Mouse (Mus musculus) kidney, embryonic 14.5 days (tissue): Measurements from ENCODE around the gene Adamts10. TPM values are rescaled to one million over a fixed set of nuclear protein-coding genes. Genes with fewer than 3 reads are reported as not detected.

Experiments used
- ATAC-seq: fragments of 200-750 bp; cut with Nextera tagmentation; 2 replicates; pipeline ENCODE4 v1.8.0; 2017; ENCODE audit warnings: moderate number of reproducible peaks, mild to moderate bottlenecking, moderate TSS enrichment, moderate library complexity; ENCODE audit not compliant: low FRiP score, low TSS enrichment
- H3K27ac ChIP-seq: fragments of 300-500 bp; sonication (generic); 2 replicates; pipeline ENCODE4 v1.5.1; 2014; ENCODE audit warnings: low read depth, mild to moderate bottlenecking, low read length, moderate library complexity, mixed read lengths
- H3K27me3 ChIP-seq: fragments of 300-500 bp; sonication (generic); 2 replicates; pipeline ENCODE4 v1.6.1; 2014; ENCODE audit warnings: mild to moderate bottlenecking, low read length; ENCODE audit not compliant: control insufficient read depth, insufficient read depth
- H3K36me3 ChIP-seq: fragments of 300-500 bp; sonication (generic); 2 replicates; pipeline ENCODE4 v1.6.1; 2014; ENCODE audit warnings: low read length, mixed read lengths; ENCODE audit not compliant: control insufficient read depth, insufficient read depth
- H3K4me1 ChIP-seq: fragments of 300-500 bp; sonication (generic); 2 replicates; pipeline ENCODE4 v1.6.1; 2014; ENCODE audit warnings: low read length, mixed read lengths; ENCODE audit not compliant: control insufficient read depth, insufficient read depth
- H3K4me2 ChIP-seq: fragments of 300-500 bp; sonication (generic); replicated peaks from 2 replicates; pipeline ENCODE4 v1.6.1; 2014; ENCODE audit warnings: low read depth, mild to moderate bottlenecking, low read length
- H3K4me3 ChIP-seq: fragments of 300-500 bp; sonication (generic); 2 replicates; pipeline ENCODE4 v1.5.1; 2014; ENCODE audit warnings: mild to moderate bottlenecking, low read length
- H3K9ac ChIP-seq: fragments of 300-500 bp; sonication (generic); 2 replicates; pipeline ENCODE4 v1.6.1; 2014; ENCODE audit warnings: low read depth, mild to moderate bottlenecking, low read length, moderate library complexity
- H3K9me3 ChIP-seq: fragments of 300-500 bp; sonication (generic); 2 replicates; pipeline ENCODE4 v1.6.1; 2016; ENCODE audit warnings: low read length; ENCODE audit not compliant: control insufficient read depth
- WGBS: fragments of 180-500 bp; shearing (Covaris S2); extraction: QIAGEN DNeasy Blood & Tissue Kit; methylation state at CpG from one replicate; pipeline ENCODE4 v1.1.7; 2014; 5-methylcytosine and 5-hydroxymethylcytosine counted together
- polyA plus RNA-seq: library from polyadenylated mRNA; unstranded; fragments of >200 nt; fragmentation: Nextera tagmentation; extraction: Ambion mirVana; gene quantifications from 2 replicates; pipeline ENCODE4 v1.2.1, GENCODE M21; 2014

Adamts10 gene
- polyA plus RNA-seq, 1 experiment from 2014 or later, result 49.3 TPM

- H3K36me3 ChIP-seq, result no peaks in the 10 kb centered on the region
- no peaks in the 10 kb centered on the region for H3K9me3 ChIP-seq
- H3K4me1 ChIP-seq, result no peaks in the 10 kb centered on the region
- H3K27ac ChIP-seq, result no peak overlapping the region
- no peak overlapping the region for H3K4me3 ChIP-seq
- no peak for ATAC-seq
- 48% methylated on average over 1 of the region's 1 CpGs for WGBS
- no peak overlapping the region for H3K4me2 ChIP-seq
- H3K9ac ChIP-seq, result no peak overlapping the region
- no peaks in the 10 kb centered on the region; the same call in 1 of the 2 replicates for H3K27me3 ChIP-seq
Observed at GRCm38 (mm10) chr17:33564599-33564998, 40.6 kb downstream of the Adamts10 start.

GRCm38 (mm10) chr17:33566182-33566581 is 42.2 kb downstream of the Adamts10 start:
- no peak overlapping the region for H3K9ac ChIP-seq
- no peaks in the 10 kb centered on the region; the same call in 1 of the 2 replicates for H3K27me3 ChIP-seq
- H3K4me3 ChIP-seq, result no peak overlapping the region
- no peaks in the 10 kb centered on the region for H3K36me3 ChIP-seq
- no peaks in the 10 kb centered on the region for H3K4me1 ChIP-seq
- ATAC-seq, result no peak
- no peak overlapping the region for H3K27ac ChIP-seq
- H3K9me3 ChIP-seq, result no peaks in the 10 kb centered on the region
- H3K4me2 ChIP-seq, result no peak overlapping the region
- 87% methylated on average over 2 of the region's 2 CpGs for WGBS

DNA sequence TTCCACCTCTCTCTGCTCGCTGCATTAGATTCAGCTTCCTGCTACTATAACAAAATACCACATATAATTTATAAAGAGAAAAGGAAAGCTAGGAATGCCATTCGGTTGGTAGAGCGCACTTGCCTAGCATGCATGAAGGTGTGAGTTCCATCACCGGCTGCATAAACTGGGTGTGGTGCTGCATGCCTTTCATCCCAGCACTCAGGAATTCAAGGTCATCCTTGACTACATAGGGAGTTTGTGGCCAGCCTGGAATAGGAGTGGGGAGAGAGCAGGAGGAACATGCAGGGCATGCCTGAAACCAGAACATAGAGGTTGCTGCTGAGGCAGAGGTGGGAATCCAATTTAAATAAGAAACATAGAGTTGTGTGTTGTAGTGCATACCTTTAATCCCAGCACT is 60.1 kb downstream of the Adamts10 start:
- Histone ChIP-seq H3K36me3 (no peaks in the 10 kb centered on the region), H3K9me3 (no peaks in the 10 kb centered on the region), H3K4me1 (no peaks in the 10 kb centered on the region), H3K9ac (no peak overlapping the region), H3K4me3 (no peak overlapping the region), H3K4me2 (no peak overlapping the region), H3K27ac (no peak overlapping the region), H3K27me3 (no peaks in the 10 kb centered on the region)
- no peak for ATAC-seq
- WGBS, result 88% methylated on average over 4 of the region's 4 CpGs

DNA sequence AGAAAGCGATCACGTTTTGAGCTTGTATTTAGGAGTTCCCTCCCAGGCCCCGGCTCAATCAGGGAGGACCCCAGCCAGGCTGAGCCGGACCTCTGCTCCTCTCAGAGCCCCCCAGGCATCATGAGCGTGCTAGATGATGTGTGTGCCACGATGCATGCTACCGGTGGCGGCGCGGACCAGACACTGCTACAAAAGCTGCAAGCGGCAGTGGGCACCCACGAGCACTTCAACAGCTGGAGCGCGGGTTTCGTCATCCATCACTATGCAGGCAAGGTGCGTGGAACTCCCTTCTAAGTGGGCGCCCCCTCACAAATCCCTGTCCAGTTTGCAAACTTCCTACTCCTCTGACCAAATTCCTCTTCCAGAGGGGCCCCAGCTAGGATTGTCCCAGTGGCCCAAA is 62.0 kb downstream of the Adamts10 start:
- 63% methylated on average over 17 of the region's 17 CpGs for WGBS
- Histone ChIP-seq H3K36me3 (no peaks in the 10 kb centered on the region), H3K9ac (no peak overlapping the region), H3K4me1 (no peaks in the 10 kb centered on the region), H3K9me3 (no peaks in the 10 kb centered on the region), H3K27ac (no peak overlapping the region), H3K4me2 (no peak overlapping the region), H3K27me3 (no peaks in the 10 kb centered on the region), H3K4me3 (no peak overlapping the region)
- ATAC-seq, result no peak

DNA sequence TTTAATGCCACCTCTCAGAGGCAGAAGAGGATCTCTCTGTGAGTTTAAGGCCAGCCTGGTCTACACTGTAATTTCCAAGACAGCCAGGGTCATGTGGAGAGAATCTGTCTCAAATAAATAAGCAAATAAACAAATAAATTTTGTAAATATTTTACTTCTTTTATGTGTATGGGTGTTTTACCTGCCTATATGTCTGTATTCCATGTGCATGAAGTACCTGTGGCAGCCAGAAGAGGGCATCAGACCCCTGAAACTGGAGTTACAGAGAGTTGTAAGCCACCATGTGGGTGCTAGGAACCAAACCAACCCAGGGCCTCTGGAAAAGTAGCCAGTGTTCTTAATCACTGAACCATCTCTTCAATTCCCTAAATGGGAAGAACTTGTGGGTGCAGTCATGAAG is 73.3 kb downstream of the Adamts10 start:
- no peaks in the 10 kb centered on the region for H3K27me3 ChIP-seq
- H3K4me2 ChIP-seq, result no peak overlapping the region
- no peaks in the 10 kb centered on the region for H3K9me3 ChIP-seq
- H3K4me3 ChIP-seq, result no peak overlapping the region
- H3K27ac ChIP-seq, result no peak overlapping the region
- no peak overlapping the region for H3K9ac ChIP-seq
- no peaks in the 10 kb centered on the region for H3K36me3 ChIP-seq
- ATAC-seq, result no peak
- H3K4me1 ChIP-seq, result no peaks in the 10 kb centered on the region

GRCm38 (mm10) chr17:33598506-33598905 is 74.5 kb downstream of the Adamts10 start:
- Histone ChIP-seq H3K9me3 (no peaks in the 10 kb centered on the region), H3K27me3 (no peaks in the 10 kb centered on the region), H3K4me1 (no peaks in the 10 kb centered on the region), H3K4me3 (no peak overlapping the region), H3K36me3 (no peaks in the 10 kb centered on the region), H3K27ac (no peak overlapping the region), H3K4me2 (no peak overlapping the region), H3K9ac (no peak overlapping the region)
- WGBS, result 95% methylated on average over 5 of the region's 5 CpGs
- no peak for ATAC-seq

DNA sequence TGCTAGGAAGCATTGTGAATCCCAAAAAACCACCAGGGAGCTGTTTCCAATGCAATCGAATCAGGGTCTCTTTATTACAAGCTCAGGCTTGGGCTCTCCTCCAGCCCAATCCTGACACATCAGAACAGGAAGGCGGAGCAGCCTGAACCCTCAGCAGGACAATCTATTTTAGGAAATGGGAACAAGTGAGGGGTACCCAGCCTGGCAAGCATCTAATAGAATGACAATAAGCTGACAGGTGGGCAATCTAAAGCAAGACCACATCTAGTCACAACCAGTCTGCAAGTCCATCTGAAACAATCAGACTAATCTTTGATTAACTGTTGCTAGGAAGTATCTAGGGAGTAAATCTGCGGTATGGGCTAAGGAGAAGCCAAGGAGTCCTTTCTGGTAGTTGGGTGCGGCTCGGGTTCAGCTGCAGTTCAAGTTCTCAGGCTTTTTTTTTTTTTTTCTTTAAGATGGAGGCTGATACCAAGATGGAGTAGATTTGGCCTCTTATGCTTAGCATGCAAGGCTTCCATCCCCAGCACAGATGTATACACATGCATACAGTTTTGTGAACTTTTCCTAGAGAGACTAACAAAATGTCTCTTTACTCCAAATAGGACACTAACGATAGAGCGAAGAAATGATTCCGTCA is 76.0 kb downstream of the Adamts10 start:
- Histone ChIP-seq H3K4me3 (no peak overlapping the region), H3K27ac (no peak overlapping the region), H3K4me1 (no peaks in the 10 kb centered on the region), H3K27me3 (no peaks in the 10 kb centered on the region), H3K36me3 (no peaks in the 10 kb centered on the region), H3K4me2 (no peak overlapping the region), H3K9ac (no peak overlapping the region), H3K9me3 (no peaks in the 10 kb centered on the region)
- WGBS, result 85% methylated on average over 8 of the region's 8 CpGs
- ATAC-seq, result no peak

DNA sequence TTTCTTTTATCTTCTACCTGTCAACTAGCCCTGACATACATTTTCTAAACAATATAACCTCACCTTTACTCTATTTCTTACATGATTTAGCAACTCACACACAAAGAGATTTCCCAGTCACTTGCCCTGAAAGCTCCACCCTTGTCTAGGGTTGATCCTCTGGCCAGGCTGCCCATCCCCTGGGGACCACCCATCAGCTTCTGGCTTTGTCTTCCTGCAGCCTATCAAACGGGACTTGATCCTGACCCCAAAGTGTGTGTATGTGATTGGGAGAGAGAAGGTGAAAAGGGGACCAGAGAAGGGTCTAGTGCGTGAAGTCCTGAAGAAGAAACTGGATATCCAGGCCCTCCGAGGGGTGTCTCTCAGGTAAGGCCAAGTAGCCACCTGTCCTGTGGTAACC is 76.8 kb downstream of the Adamts10 start:
- no peaks in the 10 kb centered on the region for H3K27me3 ChIP-seq
- H3K4me3 ChIP-seq, result no peak overlapping the region
- H3K4me1 ChIP-seq, result no peaks in the 10 kb centered on the region
- no peak overlapping the region for H3K27ac ChIP-seq
- ATAC-seq, result no peak
- H3K36me3 ChIP-seq, result no peaks in the 10 kb centered on the region
- H3K9ac ChIP-seq, result no peak overlapping the region
- H3K4me2 ChIP-seq, result no peak overlapping the region
- no peaks in the 10 kb centered on the region for H3K9me3 ChIP-seq
- 78% methylated on average over 3 of the region's 3 CpGs for WGBS

DNA sequence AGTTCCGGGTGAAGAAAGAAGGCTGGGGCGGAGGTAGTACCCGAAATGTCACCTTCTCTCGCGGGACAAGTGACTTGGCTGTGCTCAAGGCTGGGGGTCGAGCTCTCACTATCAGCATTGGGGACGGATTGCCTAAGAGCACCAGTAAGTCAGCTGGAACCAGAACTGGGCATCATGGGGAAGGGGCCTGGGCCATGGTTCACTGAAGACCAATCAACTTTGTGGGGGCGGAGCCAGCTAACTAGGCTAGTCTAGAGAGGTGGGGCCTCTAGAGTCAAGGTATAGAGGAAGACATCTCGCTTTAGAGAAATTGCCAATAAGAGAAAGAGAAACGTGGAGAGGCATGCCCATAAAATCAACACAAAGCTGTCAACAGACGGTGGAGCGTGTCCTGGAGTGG is 77.9 kb downstream of the Adamts10 start:
- Histone ChIP-seq H3K27me3 (no peaks in the 10 kb centered on the region), H3K4me3 (no peak overlapping the region), H3K27ac (no peak overlapping the region), H3K36me3 (no peaks in the 10 kb centered on the region), H3K4me1 (no peaks in the 10 kb centered on the region), H3K9me3 (no peaks in the 10 kb centered on the region), H3K4me2 (no peak overlapping the region), H3K9ac (no peak overlapping the region)
- ATAC-seq, result no peak
- WGBS, result 85% methylated on average over 12 of the region's 12 CpGs
